Mouse (Mus musculus) cerebellum, adult 11-12 months (tissue): ENCODE results near the gene Kif1c.
A peak's percentile ranks its signal among the peaks of the same experiment; 100 is the strongest.

ENCODE experiments used
- DNase-seq: peaks from one replicate; pipeline ENCODE4 v3.0.0; 2022

Gene Kif1c

DNA sequence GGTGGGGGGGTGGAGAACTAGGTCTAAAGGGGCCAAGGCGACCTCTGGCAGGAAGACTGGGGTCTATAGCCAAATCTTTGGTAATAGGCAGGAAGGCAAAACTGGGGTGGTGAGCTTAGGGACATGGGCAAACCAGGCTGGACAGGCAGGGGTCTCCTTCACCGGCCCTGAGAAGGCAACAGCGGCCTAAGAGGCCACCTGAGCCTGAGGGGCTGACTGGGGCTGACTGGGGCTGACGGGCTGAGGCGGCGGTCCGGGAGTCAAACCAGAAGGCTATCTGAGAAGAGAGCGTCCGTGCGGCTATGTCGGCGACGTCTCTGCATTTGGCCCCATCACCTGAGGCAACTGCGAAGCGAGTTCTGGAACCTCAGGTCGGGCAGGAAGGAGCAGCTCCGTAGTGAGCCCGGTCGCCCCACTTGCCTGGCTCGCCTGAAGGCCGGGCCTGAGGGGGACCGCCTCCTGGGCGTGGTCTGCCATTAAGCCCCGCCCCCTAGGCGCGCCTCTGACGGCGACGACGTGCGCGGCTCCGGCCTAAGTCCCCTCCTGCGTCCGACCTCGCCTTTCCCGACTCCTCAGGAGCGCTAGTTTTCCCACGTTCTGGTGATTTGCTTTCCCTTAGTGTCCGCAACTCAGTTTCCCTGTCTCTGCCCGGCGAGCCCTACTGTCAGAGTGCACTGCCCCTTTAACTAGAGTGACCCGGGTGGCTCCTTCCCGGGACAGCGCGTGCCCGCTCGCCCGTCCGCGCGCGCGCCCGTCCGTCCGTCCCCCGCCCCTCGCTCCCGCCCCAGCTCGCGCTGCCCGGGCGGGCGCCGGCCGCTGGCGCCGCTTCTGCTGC, at the start of gene Kif1c, which contains the start of gene Inca1:
Gene Kif1c (plus strand): TSS at position 827 of the 835 bp plus-strand sequence.
Gene Inca1 (minus strand): TSS at position 434 of the 835 bp plus-strand sequence.
- DNase-seq = peak; percentile 94

DNA sequence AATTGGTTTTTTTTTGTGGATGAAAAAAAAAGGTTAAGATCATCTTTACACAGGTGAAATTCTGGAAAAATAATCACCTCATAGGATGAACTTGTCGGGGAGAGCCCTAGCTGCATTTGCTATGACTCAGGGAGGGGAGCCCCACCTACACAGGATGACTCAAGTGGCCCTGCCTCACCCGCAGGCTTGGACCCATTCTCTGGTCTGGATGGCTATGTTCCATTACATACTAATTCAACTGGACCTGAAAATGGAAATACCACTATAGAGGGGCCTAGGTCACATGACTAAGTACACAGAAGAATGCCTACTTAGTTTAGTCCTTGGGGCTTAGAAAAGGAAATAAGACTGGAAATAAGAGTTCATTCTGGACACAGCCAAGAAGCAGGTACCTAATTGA, 49.0 kb upstream of the Kif1c start:
- no peak for DNase-seq

DNA sequence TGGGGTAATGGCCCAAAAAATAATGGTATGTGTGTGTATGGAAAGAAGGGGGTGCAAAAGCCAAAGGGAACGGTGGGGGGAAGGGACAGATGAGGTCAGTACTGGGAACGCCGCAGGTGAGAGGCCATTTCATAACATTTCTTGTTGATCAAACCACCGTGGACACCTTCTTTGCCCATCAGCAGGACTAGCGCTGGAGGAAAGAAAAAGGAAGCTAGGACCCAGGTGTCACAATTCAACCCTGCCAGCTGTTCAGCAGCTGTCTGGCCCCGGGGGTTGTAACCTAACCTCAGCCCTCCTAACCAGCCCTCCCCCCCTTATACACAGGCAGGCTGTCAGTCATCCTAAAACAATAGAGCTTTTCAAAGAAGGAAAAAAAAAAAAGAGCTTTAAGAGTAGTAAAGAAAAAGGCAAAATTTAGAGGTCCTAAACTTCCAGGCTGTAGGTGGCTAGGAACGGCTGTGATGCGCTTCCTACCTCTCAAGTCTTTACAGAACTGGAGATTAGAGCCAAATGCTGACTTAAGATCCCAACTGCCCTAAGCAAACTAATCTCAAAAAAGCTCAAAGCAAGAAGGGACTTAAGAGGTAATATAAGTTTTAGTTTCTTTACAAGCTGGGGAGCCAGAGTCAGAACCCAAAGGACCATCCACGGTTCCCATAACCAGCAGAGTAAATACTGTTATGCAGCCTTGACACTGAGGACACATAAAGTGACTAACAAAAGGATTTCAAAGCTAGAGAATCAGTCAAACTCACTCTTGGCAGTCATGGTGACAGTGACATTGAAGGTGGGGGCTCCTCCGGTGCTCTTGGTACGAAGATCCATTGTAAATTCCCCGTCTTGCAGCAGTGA, 48.1 kb upstream of the Kif1c start:
- peak; percentile 54 for DNase-seq

DNA sequence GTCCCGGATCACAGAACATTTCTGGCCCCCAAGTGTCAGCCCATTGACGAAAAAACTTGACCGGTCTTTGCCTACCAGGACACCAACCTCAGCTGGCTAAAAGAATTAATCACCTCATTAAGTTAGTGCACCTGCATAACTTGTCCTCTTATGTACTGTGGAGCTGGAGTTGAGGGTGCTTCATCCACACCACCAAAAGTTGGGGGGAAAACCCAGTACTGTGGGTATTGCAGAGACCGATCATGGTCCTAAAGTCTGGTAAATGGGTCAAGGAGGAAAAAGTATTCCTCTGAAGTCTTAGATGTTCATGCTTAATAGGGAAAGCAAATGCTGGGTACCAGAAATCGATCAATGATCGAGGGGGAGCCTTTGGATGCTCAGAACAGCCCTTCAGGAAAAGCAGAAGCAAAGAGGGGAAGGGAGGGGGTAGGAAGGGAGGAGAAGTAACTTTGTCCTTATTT, 47.4 kb upstream of the Kif1c start:
- no peak for DNase-seq

DNA sequence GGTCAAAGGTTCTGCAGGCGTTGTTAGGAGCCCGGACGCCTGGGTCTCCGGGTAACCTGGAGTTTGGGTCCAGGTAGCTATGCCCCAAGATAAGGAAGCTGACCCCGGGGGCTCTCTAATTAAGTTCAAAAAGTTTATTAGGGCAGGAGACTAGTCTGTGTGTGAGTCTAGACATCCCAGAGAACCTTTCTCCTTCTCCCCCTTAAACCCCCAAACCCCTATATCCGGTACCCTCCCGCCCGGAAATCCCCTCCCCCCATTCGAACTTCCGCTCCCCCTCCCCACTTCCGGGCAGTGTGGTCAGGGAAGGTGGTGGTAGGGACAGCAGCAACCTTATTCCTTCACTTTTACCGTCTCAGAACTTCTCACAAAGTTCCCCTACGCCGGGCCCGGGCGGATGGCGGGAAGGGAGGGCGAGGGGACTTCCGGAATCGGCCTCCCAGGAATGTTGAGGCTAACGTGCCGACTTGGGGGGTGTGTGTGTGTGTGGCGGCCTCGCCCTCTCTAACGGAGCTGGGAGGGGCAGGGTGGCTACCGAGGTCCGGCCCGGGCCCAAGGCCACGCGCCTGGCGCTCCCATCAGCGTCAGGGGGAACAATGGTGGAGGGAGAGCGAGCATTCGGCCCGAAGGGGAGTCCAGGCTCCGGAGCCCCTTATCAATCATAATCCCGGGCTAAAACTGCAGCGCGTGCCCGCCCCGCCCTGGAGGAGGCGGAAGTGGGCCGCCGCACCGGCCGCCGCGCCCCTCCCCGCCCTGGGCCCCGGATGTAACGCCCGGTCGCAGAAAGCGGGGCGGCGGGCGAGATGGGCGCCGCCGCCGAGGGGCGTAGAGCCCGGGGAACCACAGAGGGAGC, 46.8 kb upstream of the Kif1c start:
- DNase-seq = peak; percentile 68

DNA sequence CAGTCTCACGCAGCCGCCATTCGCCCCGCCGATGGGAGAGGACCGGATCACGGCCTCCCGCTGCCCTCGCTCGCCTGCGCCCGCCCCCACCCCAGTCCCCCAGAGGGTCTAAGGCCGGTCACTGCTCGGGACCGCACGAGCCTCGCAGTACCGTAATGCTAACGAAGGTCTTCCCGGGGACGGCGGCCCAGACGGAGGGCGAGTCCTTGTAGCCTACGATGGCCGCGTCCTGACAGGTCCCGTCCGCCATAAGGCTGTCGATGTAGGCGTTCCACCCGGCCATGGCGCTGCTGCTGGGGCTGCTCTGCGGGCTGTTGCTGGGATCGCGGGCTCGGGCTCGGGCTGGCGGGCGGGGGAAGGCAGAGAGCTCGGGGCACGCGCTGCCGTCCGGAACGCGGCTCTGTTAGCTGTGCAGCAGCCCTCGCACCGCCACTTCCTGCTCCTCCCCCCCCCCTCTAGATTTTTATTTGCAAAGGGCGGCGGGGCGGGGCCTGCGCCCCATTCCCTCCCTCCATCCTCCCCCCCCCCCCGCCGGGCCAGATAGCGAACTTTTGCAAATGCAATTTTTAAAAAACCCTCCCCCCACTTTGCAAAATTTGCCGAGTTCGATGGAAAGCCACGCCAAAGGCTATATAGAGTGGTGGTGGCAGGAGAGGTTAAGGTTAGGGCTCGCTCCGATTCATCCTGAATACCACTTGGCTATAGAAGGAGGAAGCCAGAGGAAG, 46.0 kb upstream of the Kif1c start, which contains the start of gene Pfn1:
Gene Pfn1 (minus strand): TSS at position 447 of the 725 bp plus-strand sequence.
- DNase-seq = peak; percentile 82

DNA sequence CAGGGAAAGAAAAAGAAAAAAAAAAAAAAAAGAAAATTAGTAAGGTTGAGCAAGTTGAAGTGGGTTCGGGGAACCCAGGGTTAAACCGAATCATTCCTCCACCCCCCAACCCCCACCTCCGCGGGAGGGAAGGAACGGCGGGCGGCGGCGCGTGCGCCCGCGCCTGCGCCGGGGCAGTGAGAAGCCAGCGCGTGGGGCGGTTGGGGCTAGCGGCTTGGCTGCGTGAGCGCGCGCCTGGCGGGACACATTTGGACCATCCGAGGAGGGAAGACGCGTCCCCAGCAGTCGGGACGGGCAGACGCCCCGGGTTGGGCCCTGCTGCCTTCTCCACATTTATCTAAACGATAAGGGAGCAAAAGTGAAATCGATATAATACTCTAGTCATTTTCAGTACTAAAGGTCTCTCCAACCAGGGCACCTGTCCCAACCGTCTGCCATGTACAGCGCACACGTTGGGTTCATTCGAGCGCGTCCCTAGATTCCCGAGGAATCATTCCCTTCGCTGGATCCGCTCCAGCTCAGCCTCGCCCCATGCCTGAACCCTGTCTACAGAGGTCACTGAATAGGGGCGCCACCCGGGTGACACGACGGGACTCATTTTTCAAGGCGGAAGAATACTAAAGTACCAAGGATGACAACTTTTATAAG, 45.3 kb upstream of the Kif1c start:
- DNase-seq = peak; percentile 86

DNA sequence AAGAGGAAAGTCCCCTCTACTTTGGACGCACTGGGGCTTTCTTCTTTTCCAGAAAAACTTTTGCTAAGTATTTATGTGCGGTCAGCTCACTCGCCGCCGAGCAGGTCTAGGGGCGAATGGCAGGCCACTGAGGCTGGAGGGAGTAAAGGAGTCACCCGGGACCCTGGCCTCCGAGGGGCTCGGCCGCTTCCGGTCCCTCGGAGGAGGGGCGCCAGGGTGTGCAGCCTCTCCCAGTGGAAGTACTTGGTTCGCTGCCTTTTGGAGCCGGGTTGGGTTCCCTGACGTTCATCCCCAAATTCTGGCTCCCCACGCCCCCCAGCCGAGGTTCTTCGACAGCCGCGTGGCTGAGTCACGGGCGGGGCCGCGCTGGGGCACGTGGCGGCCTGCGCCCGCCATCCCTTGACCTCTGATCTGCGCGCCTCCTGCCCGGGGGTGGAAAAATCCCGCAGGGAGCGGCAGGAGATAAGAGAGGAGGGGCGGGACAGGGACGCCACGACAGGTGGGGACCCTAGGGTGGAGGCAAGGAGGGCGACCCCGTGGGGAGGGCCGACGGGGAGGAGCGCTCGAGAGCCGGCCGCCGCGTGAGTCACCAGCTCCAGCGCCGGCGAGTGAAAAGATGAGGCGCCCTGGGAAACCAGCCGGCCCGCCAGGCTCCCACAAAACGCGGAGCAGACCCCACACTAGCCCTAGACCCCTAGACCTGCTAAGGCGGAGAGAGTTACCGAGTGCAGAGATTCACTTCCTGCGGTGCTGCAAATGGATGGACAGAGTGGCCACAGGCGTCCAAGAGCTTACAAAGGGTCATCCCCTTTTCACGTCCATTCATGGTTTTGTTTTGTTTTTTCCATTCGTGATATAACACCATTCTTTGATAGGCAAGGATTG, 44.5 kb upstream of the Kif1c start:
- DNase-seq = peak; percentile 68

DNA sequence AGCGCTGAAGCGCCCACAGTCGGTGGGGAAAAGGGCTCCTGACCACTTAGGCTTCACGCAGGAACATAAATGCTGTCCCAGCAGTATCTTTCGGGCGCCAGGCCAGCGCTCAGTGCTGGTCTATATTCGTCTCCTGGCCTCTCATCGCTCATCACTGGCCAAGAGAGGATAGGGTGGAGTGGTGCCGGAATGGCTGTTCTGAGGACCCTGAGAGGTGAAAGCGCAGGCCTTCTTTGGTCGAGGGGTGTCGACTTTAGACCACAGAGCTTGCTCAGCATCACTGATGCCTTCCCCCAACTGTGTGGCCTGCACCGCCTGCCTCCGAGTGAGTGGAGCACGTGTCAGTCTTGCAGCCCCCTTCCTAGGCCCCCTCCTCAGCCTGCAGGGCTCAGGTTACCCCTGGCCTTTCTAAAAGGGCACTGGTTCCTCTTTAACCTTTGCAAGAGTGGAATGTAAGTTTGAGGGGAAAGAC, 43.9 kb upstream of the Kif1c start:
- DNase-seq = peak; percentile 68

DNA sequence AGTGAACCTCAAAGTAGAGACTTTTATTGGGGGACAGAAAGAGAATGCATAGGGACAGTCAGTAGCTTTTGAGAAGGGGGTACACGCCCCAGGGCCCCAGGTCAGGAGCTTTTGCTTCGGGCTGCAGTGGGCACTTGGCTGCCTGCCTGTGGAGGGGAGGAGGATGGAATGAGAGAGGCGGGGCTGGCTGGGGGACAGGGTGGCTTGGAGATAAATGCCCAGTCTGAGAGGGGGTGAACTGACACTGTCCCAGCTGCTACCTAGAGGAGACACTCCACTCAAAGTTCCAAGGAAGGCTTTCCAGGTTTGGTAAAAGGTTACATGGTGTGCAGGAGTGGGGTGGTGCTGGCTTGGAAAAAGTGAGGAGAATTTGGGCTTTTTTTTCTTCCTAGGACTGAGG, 43.4 kb upstream of the Kif1c start, which contains the start of gene Eno3:
Gene Eno3 (plus strand): TSS at position 239 of the 400 bp plus-strand sequence.
- DNase-seq = peak; percentile 58

DNA sequence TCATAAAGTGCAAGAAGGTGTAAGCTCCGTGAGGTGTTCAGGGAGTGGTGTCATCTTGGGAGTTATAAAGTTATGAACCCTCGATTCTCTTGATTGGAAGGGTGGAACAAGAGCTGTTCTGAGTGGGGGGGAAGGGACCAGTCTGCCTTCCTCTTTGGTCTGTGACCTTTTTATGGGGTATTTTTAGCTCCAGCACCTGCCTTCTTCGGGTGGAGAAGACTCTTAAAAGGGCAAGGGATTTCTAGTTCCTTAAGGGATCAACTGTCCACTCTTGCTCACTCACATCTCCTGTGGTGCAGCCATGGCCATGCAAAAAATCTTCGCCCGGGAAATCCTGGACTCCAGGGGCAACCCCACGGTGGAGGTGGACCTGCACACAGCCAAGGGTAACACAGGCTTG, 42.8 kb upstream of the Kif1c start:
- DNase-seq = no peak

DNA sequence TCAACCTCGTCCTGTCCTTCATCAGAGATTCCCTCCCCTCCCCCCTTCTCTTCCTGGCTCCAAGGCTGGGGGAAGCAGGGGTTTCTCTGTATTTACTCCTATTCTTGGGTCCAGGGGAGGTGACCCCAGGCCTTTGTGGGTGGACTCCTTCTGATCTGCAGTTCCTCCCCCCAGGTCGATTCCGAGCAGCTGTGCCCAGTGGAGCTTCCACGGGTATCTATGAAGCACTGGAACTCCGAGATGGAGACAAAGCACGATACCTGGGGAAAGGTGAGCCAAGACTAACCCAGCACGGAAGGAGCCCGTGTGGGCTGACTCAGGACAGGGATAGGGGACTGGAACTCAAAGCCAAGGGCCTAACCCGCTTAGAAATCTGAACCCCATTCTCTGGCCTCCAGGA, 42.4 kb upstream of the Kif1c start:
- peak; percentile 42 for DNase-seq

DNA sequence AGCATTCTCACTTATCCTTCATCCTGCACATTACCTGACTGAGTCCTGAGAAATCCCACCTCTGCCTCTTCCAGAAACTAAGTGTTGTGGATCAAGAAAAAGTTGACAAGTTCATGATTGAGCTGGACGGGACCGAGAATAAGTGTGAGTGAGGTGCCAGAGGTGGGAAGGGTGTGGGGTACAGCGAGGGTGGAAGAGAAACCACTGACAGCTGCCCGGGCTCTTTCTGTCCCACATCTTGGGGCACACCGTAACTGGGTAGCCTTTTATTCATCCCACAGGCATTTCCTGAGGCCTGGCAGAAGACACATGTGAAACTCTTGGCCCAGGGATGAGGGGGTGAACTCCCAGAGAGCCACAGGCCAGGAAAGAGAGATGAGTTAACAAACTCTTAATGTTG, 41.8 kb upstream of the Kif1c start:
- DNase-seq = peak; percentile 23

DNA sequence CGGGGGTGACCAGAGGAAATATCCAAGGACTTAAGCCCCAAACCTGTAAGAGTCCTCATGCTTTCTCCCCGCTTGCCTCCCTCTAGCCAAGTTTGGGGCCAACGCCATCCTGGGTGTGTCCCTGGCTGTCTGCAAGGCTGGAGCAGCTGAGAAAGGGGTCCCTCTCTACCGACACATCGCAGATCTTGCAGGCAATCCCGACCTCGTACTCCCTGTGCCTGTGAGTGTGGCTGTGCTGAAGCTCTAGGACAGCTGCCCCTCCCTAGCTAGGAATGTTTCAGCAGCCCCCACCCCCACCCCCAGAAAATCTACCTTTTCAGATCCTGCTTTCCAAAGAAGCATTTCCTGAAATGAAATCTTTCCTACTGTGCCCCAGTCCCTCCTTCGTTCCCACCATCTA, 41.4 kb upstream of the Kif1c start:
- no peak for DNase-seq

DNA sequence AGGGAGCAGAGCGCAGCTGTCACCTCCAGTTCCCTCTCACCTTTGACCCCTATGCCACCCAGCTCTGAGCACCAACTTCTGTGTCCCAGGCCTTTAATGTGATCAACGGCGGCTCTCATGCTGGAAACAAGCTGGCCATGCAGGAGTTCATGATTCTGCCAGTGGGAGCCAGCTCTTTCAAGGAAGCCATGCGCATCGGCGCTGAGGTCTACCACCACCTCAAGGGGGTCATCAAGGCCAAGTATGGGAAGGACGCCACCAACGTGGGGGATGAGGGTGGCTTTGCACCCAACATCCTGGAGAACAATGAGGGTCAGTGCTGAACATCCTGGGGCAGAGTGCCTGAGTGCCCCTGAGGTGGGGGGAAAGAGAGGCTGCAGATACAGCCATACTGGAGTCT, 39.8 kb upstream of the Kif1c start:
- peak; percentile 35 for DNase-seq

DNA sequence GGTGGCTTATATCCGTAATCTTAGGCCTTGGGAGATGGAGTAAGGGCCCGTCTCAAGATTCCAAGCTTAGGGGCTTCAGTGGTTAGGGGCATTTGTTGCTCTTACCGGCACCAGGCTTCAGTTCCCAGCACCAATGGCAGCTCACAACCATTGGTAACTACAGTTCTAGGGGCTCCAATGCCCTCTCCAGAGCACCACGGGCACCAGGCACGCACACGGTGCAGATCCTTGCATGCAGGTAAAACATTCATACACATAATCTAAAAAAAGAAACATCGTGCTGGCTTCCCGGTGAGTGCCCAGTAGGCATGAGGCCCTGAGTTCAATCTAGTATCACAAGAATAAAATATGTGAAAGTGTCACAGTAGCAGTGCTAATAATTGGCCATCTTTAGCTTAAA, 37.2 kb upstream of the Kif1c start:
- DNase-seq = no peak

DNA sequence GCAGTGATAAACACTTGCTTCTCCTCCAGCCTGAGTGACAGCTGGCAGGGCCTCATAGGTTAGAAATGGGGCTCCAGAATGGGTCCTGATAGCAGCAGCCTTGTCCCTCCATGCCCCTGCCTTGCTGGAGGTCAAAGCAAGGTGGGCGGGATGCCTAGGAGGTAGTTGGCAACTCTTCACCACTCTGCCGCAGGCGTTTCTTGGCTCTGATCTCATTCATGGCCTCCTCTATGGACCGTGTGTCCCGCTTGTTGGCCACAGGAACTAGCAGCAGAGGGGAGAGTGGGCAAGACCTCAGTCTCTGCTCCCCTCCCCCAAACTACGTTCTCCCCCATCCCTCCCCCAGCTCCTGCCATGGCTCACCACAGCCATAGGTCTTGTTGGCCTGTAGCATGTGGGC, 36.4 kb upstream of the Kif1c start:
- DNase-seq = no peak

DNA sequence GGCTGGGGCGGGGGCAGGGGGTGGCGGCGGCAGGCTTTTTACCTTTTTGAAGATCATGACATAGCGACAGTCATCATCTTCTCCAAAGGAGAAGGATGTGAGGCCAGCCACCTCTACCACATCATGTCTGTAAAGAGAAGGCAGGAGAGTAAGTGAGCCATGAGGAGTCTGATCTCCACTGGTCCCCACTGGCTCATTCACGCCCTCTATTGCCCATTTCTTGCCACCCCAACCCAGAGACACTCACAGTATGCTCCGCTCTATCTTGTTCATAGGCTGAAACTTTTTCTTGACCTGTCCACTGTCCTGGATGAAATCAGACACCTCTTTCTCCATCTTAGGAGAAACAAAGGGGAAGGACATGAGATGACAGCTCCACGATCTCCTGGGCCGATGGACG, 35.6 kb upstream of the Kif1c start:
- DNase-seq = no peak

DNA sequence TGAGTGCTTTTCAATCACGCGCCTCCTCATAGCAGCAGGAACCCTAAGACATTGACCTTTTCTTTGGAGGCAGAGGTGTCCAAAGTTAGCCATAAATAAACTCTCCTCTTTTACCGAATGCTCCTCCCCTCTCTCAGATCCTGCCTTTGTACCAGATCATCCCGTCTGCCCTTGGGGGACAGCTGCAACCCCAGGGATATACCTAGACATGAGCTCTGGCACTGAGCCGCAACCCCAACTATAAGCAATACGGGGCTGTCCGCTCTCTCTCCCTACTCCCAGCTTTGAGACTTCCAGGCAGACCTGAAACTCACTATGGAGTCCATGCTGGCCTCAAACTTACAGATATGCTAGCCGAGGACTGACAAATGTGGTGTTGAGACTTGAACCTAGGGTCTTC, 33.7 kb upstream of the Kif1c start:
- DNase-seq = no peak
